Mouse (Mus musculus): ENCODE data around the gene Esr1.
"Not testable (repeated sequence)": the region's sequence is repeated elsewhere in the genome, so short reads cannot be mapped to it uniquely, and the experiment has no call there.

Esr1 gene

GRCm38 (mm10) chr10:4709915-4710314, 98.5 kb downstream of the Esr1 start:
- peak; percentile 7 for DNase-seq

- no peak for DNase-seq
Observed at GRCm38 (mm10) chr10:4711434-4711833, 100.0 kb downstream of the Esr1 start.

GRCm38 (mm10) chr10:4712061-4712908, 100.9 kb downstream of the Esr1 start:
- peak; percentile 3 for DNase-seq

DNA sequence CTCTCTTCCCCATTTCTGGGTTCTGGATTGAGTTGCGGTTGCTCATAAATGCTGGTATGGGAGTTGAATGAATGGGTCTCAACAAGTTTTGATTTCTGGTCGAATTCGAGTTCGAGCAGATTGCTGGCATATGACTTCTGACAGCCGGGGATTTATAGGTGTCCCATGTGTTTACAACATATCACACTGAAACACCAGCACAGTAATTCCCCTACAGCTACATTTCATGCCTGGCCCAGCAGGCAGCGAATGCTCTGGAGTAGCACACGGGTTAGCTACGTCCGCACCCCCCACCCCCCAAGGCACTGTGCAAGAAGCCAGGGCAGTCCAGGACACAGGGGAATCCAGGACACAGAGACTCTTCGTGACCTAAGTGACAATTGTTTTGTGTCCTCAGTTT, 102.0 kb downstream of the Esr1 start:
- no peak for DNase-seq

- DNase-seq: peak; percentile 29
Observed at GRCm38 (mm10) chr10:4724851-4725250, 113.5 kb downstream of the Esr1 start.

GRCm38 (mm10) chr10:4726141-4726540, 114.7 kb downstream of the Esr1 start:
- DNase-seq: no peak

- no peak for DNase-seq
Observed at GRCm38 (mm10) chr10:4732328-4732727, 120.9 kb downstream of the Esr1 start.

- DNase-seq: no peak
Observed at GRCm38 (mm10) chr10:4733987-4734386, 122.6 kb downstream of the Esr1 start.

- DNase-seq: no peak
Observed at GRCm38 (mm10) chr10:4734942-4735341, 123.5 kb downstream of the Esr1 start.

- DNase-seq: no peak
Observed at GRCm38 (mm10) chr10:4738311-4738710, 126.9 kb downstream of the Esr1 start.

DNA sequence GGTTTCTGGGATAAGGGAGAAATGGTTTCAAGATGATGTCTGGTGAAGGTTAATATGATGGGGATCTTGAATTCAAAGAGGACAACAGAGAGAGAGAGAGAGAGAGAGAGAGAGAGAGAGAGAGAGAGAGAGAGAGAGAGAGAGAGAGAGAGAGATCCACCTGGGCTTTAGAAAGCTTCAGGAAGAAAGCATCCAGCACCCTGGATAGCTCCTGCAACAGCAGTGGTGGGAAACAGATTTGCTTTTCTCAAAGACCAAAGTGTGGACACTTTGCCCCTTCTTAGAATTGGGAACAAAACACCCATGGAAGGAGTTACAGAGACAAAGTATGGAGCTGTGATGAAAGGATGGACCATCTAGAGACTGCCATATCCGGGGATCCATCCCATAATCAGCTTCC, 139.7 kb downstream of the Esr1 start:
- DNase-seq: not testable (repeated sequence)

GRCm38 (mm10) chr10:4752977-4753376, 141.6 kb downstream of the Esr1 start:
- DNase-seq: no peak

- DNase-seq: peak; percentile 13
Observed at GRCm38 (mm10) chr10:4775541-4775940, 164.1 kb downstream of the Esr1 start.

- peak; percentile 31 for DNase-seq
Observed at GRCm38 (mm10) chr10:4776007-4776713, 164.8 kb downstream of the Esr1 start.

DNA sequence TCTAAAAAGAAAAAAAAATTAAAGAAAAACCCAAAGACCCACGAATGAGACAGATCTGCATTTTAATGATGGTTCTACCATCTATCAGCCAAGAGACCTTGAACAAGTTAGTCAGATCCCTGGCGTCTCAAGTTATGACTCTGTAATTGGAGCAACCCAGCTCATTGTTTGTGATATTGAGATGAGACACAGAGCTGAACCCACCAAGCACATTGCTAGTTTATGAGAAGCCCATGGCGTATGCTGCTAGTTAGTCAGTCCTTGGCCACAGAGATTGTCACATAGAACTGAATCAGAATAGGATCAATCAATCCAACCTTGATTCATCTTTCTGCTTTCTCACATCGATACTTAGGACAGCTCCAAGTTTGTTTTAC, 165.3 kb downstream of the Esr1 start:
- no peak for DNase-seq

DNA sequence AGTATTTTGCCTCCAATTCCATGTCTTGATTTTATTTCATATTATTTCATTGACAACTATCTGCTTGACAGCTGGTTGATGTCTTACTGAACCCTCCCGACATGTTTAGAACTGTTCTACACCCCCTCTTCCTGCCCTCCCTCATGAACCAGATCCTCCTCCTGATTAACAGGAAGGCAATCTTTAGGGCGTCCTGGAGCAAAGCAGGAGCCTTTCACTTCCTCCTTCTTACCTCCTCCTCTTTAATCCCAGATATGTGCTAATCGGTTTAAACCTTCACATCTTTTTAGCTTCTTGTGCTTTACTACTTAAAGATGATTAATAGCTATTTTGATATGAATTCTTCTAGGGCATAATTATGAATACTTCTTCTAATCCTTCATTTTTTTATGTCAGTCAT, 166.6 kb downstream of the Esr1 start:
- DNase-seq: no peak

- DNase-seq: peak; percentile 2
Observed at GRCm38 (mm10) chr10:4780926-4781325, 169.5 kb downstream of the Esr1 start.

DNA sequence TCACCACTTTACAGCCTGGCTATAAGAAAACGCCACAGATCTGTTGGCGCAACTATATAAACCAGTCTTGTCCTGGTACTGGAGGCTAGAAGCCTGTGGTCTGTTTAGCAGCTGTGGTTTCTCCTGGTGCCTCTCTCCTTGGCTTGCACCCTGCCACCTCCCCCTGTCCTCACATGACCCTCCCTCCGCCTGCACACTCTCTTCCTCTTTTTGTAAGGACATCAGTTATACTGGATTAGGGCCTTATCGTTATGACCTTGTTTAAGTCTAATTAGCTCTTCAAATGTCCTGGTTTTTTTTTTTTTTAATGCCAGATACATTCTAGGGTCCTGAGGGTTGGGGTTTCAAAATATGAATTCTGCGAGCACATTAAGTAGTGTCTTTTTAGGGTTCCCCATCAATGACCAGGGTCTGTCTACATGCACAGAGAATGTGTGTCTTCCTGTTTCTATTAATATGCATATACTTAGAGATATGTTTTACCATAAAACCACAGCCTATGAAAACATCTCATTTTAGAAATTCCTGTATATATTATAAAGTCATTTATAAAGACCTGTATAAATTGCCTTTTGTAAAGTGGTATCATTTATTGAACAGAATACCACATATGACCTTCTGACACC, 175.7 kb downstream of the Esr1 start:
- DNase-seq: peak; percentile 40

DNA sequence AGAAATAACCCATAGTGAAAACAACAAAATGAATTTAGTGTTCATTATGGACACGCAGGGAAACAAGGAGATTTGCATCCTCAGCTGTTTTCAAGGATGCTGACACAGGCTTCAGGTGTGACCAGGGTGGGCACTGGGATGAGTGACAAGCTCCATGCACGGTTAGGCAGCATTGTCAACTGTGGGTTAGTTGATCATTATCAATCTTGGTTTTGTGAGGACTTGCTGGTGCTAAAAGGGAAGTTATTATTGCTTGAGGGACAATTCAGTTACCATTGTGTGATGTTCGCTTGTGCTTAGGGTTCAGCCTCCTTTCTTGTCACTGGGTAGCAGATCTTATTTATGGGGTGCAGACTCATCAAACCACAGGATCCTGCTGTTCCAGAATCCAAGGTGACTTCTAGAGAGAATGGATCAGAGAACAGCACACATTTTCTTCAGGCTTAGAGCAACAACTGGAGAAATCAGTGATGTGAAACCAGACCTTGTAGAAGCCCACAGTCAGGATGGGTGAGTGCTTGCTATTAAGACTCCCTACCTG, 186.9 kb downstream of the Esr1 start:
- no peak for DNase-seq

DNA sequence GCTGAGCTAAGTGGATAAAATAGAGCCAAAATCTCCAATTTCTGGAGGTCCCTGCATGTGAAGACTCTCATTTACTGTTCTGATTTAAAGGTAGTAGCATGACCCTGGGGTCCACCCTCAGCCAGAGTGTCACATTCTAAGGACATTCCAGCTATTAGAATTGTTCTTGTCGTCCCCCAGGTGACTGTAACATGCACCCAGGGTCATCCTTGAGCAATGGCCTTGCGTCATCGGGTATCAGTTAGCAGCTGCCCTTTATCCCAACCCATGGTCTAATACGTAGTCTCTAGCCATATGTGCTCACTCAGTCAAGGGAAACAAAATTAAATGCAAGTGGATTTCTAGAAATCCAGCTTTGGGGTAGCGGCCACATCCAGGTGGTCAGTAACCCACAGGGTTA, 213.0 kb downstream of the Esr1 start:
- no peak for DNase-seq

DNA sequence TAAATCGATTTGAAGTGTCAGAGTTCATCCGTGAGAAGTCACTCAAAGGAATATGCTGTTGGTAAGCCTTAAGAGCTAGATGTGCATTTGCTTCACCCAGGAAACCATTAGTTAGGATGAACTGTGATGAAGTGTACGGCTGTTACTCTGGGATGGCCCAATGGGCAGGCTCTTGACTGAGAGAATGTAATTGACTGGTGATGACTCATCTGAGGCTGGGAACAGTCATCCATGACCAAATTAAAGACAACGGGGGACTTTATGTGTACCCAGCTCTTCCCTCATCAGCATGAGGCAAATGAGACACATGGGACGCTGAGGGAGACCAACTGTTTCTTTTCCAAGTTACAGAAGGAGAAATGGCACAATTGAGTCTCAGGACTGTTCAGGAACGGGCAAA, 219.2 kb downstream of the Esr1 start:
- DNase-seq: no peak

DNA sequence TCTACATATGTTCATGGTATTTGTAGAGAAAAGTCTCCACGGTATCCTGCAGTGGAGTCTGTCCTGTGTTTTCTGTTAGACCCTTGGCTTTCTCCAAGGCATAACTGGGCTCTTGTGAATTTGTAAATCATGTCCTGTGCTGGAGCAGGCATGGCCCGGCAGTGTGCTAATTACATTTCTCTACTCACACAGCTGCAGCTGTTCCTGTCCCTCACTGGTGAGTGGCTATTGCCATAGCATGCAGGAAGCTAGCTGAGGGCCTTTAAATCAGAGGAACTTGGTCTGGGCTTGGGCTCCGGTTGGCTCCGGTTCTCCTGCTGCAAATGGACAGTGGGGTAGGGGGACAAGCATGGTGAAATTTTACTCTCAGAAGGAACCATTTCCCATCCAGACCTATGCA, 226.7 kb downstream of the Esr1 start:
- DNase-seq: no peak

GRCm38 (mm10) chr10:4841039-4841438, 229.6 kb downstream of the Esr1 start:
- no peak for DNase-seq

DNA sequence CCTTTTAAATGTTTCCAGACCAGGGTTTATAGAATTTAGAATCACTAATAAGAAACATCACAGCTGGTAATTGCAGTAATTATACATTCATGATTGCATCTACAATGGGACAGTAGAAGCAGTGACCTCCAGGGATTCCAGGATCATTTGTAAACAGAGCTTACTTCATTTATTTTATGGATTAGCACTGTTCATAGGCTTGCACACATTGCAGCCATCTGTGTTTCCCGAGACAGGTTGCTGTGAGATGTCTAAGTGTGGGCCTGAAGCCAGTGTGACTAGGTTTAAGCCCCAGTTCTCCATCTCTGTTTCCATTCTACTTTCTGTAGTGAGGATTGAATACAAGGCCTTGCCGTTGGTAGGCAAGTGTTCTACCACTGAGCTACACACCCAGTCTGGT, 236.1 kb downstream of the Esr1 start:
- no peak for DNase-seq
